Mouse (Mus musculus): ENCODE results near the gene Supv3l1.

DNA sequence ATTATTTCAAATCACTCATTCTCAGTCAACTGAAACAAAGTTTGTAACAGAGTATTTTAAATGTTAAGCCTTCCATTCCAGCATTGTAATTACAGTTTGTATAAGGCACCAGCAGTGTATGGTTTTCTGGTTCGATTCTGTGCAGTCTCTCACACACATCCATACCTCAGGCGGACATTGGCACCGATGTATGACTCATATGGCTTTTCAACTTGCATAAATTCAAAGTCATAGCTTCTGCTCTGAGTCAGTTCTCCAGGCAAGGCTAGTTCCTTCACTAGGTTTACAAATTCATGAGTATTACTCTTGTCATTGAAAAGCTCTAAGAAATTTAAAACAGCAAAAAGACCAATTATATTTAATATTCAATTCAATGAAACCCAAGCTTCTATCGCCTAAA is 20.2 kb upstream of the Supv3l1 start:
- no peak for TF ChIP-seq CTCF (IDR thresholded peaks at IDR 0.05; ENCODE audit: low read depth)
- TF ChIP-seq EP300 (IDR thresholded peaks at IDR 0.05; ENCODE audit: low read depth) = no peak
